Mouse (Mus musculus) heart, postnatal 36 days (tissue): ENCODE results near the gene Ss18l1. TPM values are rescaled to one million over a fixed set of nuclear protein-coding genes. Genes with fewer than 3 reads are reported as not detected.
A peak's percentile ranks its signal among the peaks of the same experiment; 100 is the strongest.

ENCODE experiments used
- DNase-seq, 2 experiments: peaks; one replicate each; pipeline ENCODE4 v3.0.0; 2021 to 2022
- intact Hi-C: fragments of 180-260 bp; cut with DNase I; formaldehyde crosslinking; loops from one replicate; pipeline ENCODE4 v1.15.1; 2025
- total RNA-seq, 2 experiments: library from RNA; stranded (reverse); gene quantifications; 2 replicates each; pipeline ENCODE4 v1.2.3; 2021

Gene Ss18l1
- total RNA-seq, 2 experiments from 2014 or later = 2.0 to 2.4 TPM

DNA sequence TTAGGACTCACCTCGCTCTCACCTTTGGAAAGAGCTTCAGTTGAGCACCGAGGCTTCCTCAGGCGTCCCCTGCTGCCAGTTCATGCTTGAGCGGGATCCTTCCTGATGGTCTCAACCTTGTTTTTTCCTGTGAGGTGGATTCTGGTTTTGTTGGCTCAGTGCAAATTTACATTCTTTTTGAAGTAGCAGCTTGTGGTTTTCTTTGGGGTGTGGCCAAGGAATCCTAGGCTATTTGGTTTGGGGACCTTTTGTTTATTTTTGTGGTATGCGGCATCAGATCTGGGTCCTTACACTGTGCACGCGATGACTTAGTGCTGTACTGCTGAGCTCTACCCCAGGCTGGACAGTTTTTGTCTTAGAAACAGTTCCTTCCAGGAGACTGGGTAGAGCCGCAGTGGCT is 38.4 kb downstream of the Ss18l1 start:
- intact Hi-C loops = no loop called here

DNA sequence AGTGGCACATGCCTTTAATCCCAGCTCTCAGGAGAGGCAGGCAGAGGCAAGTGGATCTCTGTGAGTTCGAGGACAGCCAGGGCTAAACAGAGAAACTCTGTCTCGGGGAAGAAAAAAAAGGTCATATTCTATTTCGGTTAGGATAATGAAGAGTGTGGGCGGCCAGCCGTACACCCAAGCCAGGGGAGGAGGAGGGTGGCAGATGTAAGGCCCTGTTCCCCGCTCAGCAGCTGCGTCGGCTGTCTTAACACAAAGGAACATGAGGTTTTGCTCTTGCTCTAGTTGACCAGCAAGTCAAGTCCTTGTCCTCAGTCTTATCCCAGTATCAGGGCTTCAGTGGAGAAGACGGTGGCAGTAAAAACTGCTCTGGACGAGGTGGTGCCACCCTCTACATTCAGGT is 40.8 kb downstream of the Ss18l1 start:
- intact Hi-C loops = no loop called here
- DNase-seq = no peak

More for the DNA sequence above, 38.4 kb downstream of the Ss18l1 start:
- DNase-seq = no peak

DNA sequence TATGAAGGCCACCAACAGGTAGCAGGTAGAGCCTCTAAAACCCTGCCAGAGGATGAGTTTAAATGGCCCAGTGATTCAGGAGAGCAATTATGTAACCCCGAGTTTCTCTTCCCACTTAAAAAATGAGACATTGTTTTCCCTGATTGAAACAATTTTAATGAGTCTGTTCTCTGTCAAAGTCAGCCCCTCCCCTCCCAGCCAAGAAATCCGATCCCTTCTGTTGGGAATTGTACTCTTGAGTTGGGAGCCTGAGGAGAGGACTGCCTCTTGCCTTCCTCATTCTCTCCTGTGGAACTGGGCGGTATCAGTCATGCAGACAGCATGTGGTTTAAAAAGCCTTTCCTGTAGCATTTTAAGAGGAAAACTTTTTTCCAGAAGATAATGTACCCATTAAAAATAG is 42.3 kb downstream of the Ss18l1 start:
- DNase-seq = no peak
- intact Hi-C loops = no loop called here

DNA sequence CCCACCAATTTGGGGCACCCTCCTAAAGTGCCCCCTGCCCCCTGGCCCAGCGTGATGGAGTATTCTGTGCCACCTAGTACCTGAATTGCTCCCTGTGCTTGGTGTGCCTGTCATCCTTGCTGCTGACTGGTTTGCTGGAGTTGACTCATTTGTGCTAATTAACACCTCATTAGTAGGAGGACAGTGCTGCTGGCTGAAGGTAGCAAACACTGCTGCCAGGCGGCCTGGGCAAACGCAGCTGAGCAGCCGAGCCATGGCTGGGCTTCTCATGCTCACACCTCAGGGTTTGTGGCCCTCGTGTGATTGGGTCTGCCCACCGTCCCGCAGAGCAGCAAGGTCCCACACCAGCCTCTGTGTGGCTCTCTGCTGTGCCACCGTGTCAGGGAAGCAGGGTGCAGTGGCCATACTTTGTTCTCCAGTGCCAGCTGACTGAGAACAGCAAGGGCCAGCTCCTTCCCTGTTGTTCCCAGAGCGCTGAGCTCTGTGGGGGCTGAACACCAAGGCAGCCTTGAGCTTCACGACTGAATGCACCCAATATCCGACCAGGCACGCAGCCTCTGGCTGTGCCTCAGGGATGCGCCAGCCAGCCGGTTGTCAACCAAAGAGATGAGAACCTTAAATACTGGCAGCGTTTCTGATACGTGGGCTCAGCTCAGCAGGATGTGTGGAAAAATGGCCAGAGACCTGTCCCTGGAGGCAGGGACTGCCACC is 43.8 kb downstream of the Ss18l1 start:
- intact Hi-C loops = no loop called here
- DNase-seq = no peak

DNA sequence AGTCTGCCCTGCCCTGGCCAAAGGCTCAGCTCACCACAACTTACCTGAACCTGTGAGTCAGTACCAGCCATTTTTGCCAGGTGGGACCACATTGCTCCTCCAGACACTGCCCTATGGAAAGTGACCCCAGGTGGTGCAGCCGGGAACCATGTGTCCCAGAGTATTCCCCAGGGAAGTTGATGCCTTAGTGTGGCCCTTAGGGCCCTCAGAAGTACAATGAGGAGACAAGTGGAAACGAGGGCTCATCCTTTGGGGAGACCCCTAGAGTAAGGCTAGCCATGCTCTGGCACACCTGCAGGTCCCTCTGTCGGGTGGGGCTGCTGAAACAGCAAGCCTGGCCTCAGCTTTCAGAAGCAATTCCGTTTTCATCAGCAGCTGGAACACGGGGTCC is 44.3 kb downstream of the Ss18l1 start:
- DNase-seq = no peak
- intact Hi-C loops = no loop called here

DNA sequence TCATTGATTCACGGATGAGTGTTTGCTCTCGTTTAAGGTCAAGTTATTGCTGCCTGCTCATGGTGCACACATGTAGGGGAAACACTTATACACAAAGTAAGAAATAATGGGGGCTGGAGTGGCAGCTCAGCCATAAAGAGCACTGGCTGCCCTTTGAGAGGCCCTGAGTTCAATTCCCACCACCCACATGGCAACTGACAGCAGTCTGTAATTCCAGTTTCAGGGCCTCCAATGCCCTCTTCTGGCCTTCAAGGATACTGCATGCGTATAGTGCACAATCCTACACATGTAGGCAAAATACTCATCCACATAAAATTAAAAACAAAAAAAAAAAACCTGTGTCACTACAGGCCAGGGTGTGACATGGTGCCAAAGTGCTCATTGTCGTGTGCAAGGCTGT is 45.2 kb downstream of the Ss18l1 start:
- intact Hi-C loops = no loop called here

DNA sequence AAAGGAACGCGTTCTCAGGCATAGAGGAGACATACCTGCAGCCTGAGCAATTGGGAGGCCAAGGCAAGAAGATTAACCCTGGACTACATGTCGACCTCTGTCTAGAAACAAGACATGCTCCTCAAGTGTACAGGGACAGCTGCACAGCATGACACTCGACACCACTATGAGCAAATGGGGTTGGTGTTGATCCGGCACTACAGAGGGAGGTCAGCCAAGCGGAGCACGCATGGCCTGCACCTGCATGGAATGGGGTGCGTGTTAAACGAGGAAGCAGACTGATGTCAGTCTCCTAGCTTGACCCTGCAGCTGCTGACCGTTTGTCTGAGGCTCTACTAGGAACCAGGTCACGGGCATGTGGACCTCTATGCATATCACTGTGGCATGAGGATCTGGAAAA is 48.0 kb downstream of the Ss18l1 start:
- intact Hi-C loops = no loop called here
- DNase-seq = no peak

More for the DNA sequence above, 45.2 kb downstream of the Ss18l1 start:
- DNase-seq = no peak

DNA sequence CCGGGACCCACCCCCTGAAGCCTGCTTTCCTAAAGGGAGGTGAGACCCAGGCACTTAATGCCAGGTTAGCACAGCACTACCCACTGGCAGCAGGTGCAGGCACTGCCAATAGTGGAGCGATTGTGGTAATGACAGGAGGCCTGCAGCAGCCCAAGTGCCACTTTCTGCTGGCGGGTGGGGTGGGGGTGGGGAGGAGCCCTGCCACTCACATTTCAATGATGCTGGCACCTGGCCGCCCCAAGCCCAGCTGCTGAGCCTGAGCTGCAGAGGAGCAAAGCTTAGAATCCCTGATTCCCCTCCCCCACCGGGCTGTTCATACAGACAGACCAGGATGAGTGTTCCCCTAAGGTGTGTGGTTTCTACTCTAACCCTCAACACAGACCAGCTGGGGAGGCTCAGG is 53.4 kb downstream of the Ss18l1 start:
- no peak for DNase-seq
- intact Hi-C loops = no loop called here

DNA sequence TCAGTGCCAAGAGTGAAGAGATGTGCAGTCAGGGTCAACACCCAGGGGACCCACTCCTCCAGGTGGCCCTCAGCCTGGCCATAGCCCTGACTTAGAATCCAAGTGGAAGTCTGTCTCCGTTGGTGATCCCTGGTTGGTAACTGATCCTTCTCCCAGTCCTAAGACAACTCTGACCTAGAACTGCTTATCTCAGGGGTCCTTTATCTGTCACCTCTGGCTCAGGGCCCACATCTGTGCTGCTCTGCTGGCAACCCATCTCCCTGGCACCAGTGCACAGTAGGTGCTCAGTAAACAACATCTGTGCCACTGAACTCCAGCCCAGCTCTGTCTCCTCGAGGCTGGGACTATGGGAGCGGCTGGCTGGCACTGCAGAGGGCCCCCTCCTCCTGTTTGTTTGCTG is 55.3 kb downstream of the Ss18l1 start:
- intact Hi-C loops = no loop called here

DNA sequence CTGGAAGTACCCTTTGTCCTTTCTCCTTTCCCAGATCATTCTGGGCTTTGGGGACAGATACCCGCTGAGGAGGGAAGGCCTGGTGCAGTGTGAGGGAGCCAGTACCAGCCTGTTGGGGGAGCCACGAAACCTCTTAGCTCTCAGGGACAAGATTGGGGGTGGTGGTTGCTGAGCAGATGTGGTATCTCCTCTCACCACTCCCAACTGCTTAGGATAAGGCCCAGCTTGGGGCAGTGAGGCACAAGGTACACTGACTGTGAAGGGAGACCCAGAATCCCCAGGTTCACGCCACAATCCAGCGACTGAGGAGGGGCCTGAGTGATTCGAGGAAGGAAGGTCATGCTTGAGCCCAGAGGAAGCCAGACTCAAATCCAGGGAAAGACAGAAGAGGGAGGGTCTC is 55.9 kb downstream of the Ss18l1 start:
- DNase-seq = no peak
- intact Hi-C loops = no loop called here

More for the DNA sequence above, 55.3 kb downstream of the Ss18l1 start:
- no peak for DNase-seq

DNA sequence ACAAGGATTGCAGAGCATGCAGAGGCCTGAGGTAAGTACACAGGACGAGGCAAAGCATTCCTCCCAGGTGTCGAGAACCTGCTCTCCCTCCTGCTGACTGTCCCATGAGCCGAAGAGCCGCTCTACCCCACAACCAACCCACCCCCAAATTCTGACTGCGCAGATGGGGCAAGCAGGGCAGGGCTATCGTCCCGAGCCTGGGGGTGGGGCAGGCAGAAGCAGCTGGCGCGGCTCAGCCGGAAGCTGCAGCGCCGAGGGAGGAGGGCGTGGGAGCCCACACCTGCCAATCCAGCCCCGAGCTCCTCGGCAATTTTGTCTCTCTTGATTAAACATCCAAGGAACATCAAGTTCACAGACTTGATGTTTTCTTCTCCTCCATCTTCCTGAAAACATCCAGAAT is 57.2 kb downstream of the Ss18l1 start:
- intact Hi-C loops = no loop called here

DNA sequence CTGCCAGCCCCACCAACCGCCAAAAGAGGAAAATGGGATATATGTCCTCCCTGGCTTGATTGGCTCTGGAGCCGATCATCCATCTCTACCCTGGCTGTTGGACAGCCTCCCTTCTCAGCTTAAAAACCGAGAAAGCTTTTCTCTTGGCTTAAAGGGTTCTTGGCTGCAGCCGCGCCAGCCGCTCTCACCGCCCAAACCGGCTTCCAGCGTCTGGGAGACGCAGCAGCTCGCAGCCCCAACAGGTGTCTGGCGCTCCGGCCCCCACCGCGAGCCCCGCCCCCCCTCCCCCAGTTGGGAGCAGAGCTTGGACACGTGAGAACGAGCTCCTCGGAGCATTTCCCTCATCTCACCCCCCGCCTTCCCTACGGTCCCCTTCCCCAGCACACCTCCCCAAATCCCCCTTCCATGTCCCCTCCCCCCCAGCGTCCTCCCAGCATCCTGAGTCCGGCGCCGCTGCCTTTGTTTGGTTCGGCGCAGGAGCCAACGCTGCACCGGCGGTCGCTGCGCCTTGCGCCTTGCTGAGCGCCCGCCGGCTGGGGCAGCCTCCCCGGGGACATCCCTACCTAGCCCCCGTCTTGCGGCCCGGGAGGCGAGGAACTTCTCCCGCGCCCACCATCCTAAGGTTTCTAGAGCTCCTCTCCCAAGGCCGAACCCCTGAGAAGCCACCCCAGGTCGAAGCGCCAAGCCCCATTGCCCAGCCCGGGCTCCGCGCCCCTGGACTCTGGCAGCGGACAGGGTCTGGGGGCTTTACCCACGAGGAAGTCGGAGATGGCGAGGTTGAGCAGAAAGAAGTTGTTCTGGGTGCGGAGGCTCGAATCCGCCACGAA is 61.1 kb downstream of the Ss18l1 start:
- intact Hi-C loops = no loop called here
- no peak for DNase-seq

More for the DNA sequence above, 57.2 kb downstream of the Ss18l1 start:
- no peak for DNase-seq

DNA sequence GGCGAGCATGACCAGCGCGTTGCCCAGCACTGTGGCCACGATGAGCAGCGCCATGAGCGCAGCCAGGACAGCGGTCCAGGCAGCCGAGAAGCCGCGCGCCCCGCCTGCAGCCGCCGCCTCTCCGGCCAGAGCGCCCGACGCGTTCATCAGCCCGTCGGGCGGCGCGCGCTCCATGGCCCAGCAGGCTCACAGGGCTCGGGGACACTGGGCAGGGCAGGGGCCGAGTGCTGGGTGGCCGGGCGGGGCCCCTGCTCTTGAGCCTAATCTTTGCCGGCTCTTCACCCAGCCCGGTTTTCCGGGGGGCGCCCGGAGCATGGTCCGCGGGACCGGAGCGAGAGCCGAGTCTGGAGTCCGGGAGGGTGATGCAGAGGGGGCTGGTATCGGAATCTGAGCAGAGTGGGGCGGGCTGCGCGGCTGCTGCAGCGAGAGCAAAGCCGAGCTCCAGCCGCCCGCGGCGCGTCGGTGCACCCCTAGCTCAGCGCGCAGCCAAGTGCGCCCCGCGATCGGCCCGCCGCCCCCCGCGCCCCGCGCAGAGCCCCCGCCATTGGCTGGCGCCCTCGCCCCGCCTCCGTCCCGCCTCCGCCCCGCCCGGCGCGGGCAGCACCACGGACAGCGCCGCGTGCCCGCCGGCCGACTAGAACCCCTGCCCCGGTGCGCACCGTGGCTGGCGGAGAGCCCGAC is 61.8 kb downstream of the Ss18l1 start, which contains the start of gene Hrh3:
Hrh3 (minus strand) TSS at position 511 of the 681 bp plus-strand sequence.
- DNase-seq = peak; percentile 83 to 84
- intact Hi-C loops = no loop called here

DNA sequence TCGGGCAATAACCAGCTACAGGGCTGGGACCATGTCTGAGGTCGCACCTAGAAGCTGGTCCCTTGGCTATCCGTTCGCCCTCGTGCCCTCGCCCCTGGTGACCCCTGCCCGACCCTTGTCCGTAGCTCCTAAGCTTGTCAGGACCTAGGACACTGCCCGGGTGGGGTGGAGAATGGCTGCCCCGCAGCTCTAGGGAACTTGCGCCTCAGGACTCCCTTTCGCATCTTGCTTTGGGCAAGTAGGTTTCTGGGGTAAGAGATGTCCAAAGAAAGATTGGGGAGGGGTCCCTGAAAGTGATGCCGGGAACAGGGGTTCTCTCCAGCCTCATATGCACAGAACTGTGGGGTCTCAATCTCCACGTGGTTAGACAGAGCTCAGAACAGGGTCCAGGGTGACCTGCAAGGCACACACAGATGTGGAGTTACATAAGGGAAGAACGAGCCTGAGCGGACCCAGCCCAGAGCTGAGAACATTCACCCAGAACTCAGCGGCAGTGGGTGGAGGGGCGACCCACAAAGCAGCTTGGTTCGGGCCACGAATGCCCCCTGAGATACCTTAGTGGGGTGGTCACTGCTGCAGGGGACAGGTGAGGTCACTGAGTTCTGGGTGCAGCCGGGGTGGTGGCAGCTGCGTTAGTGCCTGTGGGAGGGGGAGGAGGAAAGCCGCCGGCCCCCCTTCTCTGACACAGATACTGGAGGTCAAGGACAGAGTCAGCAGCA is 62.5 kb downstream of the Ss18l1 start:
- DNase-seq = no peak
- intact Hi-C loops = no loop called here

DNA sequence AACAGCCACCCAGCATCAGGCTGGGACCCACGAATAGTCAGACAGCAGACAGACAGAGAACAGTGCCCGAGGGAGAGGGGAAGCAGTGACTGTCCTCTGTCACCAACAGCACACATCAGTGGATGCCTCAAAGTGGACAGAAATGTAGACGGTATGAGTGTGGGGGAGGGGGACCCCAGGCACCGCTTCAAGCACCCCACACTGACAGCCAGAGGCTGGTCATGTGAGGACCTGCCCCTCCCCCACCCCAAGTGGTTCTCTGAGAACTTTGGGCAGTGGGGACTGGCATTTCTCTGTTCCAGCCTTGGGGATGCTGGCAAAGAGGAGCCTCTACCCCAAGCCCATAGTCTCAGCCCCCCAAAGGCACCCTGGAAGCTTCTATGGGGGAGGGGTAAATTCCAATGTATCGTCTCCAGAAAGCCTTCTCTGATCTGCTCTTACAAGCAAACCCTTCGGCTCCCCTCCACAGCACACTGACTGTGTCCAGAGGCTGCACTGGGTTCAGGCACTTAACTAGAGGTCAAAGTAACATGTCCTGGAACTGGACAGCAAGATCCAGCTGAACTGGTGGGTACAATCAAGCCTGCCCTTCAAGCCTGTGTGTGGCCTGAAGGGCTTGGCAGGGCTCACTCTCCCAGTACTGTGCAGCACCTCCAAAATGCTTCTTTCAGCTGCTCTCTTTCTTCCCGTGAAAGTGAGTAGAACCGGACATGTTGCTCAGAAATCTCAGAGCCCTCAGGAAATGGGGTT is 63.3 kb downstream of the Ss18l1 start:
- intact Hi-C loops = loop anchor here (1.0 kb wide), 1 partner anchor 37 kb away; no protein-coding TSS in a partner anchor
- no peak for DNase-seq

DNA sequence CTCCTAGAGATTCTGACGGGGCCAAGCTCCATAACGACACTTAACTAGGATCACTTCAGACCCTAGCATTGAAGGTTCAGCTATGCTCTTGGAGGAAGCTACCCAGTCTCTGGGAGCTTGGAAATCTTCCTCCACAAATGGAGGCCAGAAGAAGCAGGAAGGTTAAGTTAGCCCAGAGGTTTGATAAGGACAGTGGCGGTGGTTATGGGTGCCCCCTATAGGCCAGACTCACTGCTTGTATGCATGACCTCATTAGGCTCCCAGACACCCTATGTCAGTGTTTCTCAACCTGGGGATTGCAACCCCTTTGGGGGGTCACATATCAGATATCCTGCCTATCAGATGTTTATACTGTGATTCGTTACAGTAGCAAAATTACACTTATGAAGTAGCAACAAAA is 64.8 kb downstream of the Ss18l1 start:
- DNase-seq = no peak
- intact Hi-C loops = no loop called here

DNA sequence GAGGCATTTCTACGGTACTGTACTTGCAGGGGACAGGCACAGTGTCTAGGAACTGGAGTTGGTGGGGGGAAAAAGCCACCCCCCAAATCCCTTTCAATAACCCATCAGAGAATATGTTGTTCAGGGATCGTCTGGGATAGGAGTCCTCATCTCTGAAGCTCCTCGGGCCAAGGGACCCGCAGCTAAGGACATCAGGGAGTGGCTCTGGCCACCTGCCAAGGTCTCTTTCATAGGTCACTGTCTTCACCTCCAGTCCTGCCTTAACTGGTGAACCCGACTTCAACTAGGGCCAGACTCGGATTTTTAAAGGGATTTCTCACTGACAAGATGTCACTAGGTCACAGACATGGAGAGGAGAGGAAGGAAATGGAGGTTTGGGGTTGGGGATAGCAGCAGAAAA is 66.0 kb downstream of the Ss18l1 start:
- DNase-seq = no peak
- intact Hi-C loops = no loop called here

DNA sequence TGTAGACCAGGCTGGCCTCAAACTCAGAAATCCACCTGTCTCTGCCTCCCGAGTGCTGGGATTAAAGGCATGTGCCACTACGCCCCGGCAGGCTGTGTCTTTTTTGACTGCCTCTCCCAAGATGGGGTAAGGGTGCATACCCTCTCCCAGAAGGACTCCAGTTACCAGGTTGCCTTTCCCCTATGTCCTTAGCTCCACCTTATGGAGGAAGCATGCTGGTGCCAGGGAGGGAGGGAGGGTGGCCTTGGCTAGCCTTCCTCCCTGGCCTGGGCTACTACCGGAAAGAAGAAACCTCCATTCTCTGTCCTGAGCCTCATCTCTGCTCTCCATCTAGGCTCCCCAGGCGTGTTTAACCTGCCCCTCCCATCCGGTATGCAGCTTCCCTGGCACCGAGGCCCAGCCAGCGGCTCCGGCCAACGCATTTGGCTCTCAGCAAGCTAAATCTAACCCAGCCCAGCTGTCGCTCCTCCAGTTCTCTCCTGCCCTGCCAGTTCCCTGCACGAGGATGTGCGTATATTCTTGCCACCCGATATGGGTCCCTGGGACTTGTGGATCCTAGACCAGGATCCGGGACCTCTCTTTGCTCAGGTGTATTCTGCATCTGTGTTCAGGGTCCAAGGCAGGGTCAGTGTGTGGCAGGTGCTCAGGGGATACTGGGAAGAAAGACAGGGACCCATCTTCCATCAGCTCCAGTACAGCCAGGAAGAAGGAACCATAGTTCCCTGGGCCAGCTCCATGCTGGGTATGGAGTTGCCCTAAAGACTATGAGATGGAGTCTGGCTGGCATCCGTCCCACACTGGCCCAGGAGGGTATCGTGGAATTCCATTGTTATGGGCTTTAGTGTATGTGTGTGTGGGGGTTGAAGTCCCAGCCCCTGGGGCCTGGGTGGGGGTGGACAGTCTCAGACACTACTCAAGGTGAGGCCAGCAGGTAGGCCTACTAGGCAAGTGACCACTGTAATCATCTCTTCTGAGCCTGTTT is 71.9 kb downstream of the Ss18l1 start:
- intact Hi-C loops = no loop called here

DNA sequence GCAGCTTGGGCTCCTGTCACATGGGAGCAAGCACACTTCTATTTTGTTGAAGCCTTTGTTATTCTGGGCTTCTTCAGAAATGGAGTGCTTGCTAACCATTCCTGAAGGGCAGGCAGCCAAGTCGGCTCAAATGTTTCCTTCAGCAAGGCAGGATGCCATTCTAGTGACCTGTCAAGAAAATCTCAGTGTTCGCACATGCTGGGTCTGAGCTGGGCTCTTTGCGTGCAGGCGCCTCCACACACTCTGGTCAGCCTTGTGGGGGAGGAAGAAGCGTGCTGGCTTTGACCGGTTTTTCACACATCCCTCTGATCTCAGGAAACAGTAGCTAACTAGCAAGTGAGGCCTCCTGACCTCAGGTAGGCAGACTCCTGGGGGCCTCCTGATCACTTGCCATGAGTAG is 73.0 kb downstream of the Ss18l1 start:
- peak; percentile 37 to 45 for DNase-seq
- intact Hi-C loops = loop anchor here (5.0 kb wide), 2 partner anchors 138 to 142 kb away; partner anchors contain the start of genes Rps21 and Taf4

More for the DNA sequence above, 71.9 kb downstream of the Ss18l1 start:
- peak; percentile 67 to 69 for DNase-seq
